Mouse (Mus musculus): ENCODE measurements around the gene Lmbr1l.
A peak's percentile ranks its signal among the peaks of the same experiment; 100 is the strongest.

The Lmbr1l gene

DNA sequence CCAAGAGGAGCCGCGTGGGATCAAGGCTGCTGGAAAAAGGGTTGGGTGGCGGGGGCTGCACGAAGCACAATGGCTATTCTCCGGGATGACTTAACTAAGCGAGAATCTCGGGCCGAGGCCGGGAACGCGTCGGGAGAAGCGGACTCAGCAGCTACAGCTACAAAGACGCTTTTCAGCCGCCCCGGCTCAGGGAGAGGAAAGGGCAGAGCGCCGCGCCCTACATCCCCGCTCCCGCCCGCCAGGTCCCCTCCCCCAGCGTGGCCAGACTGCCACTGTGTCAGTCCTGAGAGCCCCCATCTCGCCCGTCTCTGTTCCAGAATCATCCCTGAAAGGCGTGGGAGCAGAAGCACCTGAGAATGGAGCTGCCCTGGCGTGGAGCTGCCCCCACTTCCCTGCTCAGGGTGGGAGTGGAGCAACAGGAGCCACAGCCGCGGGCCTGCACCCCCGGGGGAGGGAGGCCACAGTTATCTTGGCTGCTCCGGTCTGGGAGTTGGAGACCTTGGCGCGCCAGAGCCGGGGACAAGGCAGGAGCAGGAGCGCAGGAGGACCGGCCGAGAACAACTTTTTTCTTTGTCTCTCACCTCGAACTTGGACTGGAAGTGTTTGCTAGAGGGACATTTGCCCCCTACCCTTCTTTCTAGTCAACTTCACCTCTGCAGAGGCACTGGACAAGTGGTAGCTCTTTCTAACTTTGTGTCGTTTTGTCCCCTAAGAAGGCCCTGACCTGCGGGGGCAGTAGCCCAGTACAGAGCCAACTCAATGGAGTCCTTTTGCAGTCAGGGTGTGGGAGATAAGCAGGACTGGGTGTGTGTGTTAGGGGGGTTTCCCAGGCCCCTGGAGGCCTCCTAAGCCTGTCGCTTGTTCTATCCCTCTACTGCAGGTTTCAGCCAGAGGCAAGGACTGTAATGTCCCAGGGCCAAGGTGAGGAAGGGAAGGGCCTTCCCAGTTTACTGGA, 22.1 kb downstream of the Lmbr1l start:
- no peak for ATAC-seq (ENCODE audit: low TSS enrichment)

DNA sequence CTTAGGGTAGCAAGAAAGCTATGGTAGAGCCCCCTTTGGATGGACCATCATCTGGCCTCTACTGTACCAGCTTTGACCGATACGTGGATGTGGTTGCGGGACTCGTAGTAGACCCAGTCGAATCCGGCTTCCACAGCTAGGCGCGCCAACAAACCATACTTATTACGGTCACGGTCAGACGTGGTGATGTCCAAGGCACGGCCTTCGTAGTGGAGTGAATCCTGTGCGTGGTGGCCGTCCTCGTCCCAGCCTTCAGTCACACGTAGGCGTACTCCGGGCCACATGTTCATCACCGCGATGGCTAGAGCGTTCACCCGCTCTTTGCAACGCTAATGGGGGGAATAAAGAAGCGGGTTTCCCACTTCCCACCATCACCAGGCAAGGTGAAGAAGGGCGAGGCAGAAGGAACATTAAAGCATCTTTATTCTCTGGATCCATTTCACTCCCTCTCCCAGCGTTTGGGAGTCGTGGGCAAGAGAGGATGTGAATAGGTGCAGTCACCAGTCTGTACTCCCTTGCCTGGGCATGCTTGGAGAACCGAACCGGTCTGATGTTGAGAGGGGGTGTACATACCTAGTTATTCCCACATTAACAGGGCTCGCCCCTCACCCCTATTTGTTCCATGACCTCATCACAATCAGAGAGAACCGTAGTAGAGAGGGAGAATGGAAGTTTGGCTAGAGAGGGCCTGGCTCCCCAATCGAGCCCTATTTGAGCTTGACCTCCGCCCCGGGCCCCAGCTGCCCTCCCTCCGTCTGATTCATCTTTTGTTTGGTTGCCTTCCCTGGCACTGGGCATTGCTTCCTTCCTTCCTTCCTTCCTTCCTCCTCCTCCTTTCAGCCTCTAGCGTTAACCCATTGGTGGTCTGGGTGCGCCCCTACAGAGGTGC, 23.0 kb downstream of the Lmbr1l start:
- no peak for ATAC-seq (ENCODE audit: low TSS enrichment)

DNA sequence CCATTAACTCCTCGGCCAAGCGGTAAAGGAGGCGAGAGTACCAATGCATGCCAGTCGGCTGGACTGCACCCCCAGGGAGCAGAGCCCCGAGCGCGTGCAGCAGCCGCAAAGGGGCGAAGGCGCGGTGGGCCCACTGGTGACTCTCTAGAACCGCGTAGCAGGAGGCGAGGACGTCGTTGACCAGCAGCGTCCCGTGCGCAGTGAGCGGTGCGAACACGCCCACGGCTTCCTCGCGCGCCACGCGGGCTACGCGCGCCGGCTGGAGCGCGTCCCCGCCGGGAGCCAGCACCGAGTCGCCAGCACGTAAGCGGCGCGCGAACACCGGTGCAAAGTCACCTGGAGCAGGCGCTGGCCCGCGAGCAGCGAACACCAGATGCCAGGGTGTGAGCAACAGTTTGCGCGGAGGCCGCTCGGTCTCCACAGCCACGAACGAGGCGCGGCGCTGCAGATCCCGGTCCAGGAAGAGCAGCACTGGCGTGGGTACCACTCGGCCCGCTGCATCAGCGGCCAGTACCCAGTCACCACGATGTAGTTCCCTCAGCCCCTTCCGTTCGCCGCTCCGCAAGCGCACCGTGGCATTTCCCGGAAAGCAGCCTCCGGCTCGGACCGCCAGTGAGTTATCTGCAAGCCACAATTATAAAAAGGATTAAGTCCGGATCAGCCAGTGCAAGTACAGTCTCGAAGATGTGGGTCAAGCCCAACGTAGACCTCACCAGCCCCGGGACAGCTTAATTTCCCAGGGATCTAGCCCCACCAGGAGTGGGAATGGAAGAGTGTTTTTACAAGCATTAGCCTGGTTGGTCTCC, 23.9 kb downstream of the Lmbr1l start, which contains the start of gene Rhebl1:
Gene Rhebl1, minus strand, starts transcription at position 601 of the 806 bp plus-strand sequence.
- ATAC-seq (ENCODE audit: low TSS enrichment), result peak; percentile 29; the same call in 1 of the 2 replicates

DNA sequence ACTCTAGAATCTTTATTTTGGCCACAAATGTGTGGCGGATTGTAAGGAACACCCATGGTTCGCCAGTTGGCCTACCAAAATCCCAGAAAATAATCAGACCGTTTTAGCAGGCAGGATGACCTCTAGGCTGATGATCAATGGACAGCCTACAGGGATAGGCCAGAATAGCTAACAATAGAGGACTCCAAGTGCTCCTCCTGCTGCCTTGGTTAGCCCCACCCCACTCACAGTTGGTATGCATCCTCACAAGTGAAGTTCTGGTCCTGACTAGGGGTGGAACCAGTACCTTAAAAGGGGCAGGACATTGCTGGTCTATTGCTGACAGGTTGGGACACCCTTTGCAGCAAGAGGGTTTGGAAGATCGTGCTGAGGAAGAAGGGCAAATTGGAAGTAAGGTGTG, 25.0 kb downstream of the Lmbr1l start:
- ATAC-seq (ENCODE audit: low TSS enrichment), result no peak

DNA sequence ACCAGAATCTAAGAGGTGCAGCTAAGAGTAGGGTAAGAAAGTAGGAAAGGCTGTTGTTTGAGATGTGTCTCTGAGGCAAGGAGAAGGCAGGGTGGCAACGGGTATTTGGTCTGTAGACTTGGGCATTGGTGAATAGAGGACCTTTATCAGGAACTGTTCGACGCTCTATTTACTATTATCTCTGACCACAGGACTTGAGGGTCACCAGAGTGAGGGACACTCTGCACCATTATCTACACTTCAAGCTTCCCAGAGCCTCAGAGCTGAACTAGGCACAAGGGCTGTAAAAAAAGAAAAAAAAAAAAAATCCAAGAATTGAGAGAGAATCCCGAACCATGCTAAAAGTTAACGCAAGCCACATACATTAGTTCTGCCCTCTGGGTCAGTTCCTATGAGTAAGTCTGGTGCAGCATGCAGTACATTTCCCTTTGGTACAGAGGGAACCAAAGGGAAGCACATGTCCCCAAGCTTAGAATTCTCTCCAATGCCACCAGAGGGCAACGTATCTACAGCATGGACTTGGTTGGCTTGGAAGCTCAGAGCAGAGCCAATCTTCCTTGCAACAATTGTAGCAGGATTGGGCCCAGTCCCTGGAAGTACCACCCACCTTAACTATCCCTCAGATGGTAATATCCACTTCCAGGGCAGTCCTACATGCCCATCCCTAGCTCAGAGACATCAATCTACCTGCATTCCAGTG, 26.0 kb downstream of the Lmbr1l start:
- ATAC-seq (ENCODE audit: low TSS enrichment), result peak; percentile 95

DNA sequence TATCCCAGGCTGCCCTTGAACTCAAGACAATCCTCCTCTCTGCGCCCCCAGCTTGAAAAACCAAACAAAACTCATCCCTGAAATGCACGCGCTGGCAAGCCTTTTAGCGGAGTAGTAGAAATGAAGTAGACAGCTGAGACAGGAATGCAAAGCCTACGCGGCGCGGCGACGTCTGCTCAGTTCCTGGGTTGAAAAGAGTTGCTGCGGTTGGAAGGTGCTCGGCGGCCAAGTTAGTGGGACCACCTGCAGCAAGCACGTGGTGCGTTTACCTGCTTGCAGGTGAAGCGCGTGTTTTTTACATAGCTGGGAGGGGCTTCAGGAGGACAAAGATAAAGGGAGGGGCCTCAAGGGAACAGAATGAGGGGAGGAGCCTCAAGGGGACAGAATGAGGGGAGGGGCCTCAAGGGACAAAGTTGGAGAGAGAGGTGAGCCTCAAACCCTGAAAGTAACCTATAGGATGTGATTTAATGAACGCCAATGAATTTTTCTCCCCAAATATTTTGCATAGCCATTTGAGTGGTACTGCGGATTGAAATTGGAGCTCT, 26.8 kb downstream of the Lmbr1l start:
- ATAC-seq (ENCODE audit: low TSS enrichment), result no peak

DNA sequence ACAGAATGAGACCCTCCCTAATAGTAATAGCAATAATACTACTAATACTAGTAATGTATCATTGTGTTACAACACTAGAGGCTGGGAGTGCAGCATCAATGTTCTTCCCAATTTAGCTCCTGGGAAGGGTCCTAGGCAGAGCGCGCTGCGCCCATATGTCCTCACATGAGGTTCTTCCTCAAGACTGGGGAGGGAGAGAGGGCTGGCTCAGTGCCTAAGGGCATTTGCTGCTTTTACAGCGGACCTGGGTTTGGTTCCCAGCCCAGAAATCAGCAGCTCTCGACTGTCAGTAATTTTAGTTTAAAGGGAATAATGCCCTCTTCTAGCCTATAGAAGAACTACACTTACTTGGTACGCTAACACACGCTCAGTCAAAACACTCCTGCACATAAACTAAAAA, 30.5 kb downstream of the Lmbr1l start:
- no peak for ATAC-seq (ENCODE audit: low TSS enrichment)

DNA sequence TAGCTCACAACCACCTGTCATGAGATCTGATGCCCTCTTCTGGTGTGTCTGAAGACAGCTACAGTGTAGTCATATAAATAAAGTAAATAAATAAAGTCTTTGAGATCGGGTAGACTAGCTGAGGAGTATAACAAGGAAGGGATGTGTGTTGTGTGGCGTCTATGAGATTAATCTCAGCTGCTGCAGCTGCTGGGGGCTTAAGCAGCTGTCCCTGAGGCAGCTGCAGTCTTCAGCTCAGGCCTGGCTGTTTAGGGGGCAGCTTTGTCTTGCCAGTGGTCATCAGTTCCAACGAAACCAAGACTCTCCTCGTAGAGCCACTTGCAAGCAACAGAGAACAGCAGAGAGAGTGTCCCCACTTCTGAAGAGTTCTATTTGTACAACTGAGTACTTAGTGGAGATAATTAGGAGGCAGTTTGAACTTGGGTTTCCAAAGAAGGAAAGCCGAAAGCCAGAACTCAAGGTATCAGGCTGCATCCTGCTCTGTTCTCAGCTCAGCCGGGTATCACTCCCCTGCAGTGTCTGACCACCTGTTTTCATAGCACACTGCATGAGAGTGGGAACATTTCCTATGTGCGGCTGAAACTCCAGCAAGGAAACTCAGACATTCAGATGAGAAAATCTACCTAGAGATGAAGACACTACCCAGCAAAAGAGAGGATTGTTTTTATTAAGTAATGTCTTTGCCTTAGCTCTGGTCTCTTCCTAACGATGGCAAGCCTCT, 31.2 kb downstream of the Lmbr1l start:
- no peak for ATAC-seq (ENCODE audit: low TSS enrichment)

DNA sequence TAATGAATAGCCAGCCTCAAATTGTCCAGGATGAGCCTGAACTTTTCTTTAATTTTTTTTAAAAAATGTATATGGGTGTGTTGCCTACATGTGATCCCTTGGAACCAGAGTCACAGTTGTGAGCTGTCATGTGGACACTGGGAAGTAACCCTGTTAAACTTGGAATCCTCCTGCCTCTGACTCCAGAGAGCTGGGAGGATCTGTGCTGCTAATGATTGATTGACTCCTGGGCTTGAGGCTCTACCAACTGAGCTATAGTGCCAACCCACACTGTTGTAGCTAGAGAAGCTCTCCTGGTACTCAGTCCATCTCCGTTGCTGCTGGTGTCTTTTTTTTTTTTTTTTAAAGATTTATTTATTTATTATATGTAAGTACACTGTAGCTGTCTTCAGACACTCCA, 33.9 kb downstream of the Lmbr1l start:
- ATAC-seq (ENCODE audit: low TSS enrichment), result no peak

DNA sequence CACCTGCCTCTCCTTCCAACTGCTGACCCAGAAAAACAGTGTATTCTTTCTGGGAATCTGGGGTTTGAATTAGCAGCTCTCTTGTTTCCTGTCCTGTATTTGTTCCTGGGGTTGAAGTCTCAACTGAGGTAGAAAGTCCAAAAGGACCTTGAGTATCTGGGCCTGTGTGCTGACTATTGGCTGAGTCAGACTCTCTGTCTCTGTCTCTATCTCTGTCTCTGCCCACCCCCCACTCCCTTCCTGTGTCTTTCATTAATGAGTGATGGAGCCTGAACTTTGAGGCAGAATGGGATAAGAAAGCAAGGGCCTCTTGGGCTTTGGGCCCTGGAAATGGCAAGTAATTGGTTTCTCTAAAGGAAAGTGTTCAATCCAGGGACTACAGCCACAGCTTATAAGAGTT, 34.4 kb downstream of the Lmbr1l start:
- no peak for ATAC-seq (ENCODE audit: low TSS enrichment)

DNA sequence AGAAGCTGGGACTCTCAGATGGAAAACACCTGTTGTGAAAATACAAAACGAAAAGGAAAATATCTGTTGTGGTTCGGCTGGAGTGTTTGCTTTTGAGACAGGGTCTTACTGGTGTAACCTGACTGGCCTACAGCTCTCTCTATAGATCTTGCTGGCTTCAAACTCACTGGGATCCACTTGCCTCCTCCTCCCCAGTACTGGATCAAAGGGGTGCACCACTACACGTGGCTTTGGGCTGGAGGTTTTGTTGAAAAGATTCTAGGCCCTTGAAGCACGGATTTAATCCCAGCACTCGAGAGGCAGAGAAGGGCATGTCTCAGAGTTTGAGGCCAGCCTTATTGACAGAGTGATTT, 36.4 kb downstream of the Lmbr1l start:
- peak; percentile 13; the same call in 1 of the 2 replicates for ATAC-seq (ENCODE audit: low TSS enrichment)

DNA sequence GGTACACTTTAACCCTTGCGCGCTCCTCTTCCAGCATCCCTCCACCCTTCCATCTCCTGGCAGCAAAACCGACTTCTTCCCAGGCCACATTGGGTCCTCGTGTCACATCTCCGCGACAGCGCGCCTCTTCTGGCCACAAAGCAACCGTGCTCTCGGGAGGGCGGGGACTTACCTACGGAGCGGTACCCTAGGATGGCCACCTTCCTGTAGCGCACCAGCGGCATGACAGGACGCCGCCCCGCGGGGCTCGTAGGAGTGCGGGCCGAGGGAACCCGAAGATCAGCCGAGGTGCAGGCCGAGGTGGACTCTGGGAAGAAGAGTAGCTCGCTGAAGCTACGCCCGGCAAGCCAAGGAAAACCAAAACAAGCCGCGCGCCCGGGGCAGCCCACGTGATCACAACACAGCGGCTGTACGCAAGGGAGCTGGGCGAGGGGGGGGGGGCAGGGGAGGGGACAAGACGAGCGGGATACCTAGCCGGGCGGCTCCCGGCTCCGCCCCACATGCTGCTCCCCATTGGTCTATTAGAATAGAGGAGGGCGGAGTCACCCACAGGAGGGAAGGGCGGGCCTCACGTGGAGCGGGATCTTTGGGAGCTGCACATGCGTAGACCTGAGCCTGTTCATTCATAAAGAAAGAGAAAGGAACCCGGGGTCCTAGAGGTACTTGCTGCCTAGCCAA, 36.9 kb downstream of the Lmbr1l start:
- peak; percentile 96 for ATAC-seq (ENCODE audit: low TSS enrichment)

DNA sequence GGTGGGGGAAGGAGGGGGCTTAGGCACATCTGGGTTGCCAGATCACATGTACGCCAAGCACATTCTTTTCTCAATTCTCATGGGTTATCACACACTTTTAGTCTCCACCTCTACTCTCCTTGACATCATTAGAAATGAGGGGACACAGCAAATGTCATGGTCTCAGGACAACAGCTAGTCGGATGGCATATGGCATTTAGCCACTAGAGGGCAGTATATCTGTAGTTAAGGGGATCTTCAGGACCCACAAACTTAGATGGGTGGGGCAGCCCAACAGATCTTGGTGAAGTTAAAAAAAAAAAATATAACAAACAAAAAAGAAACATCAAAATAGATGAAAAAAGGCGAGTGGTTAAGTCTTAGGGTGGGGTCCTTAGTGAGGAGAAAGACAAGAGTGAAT, 40.7 kb downstream of the Lmbr1l start:
- ATAC-seq (ENCODE audit: low TSS enrichment), result no peak

DNA sequence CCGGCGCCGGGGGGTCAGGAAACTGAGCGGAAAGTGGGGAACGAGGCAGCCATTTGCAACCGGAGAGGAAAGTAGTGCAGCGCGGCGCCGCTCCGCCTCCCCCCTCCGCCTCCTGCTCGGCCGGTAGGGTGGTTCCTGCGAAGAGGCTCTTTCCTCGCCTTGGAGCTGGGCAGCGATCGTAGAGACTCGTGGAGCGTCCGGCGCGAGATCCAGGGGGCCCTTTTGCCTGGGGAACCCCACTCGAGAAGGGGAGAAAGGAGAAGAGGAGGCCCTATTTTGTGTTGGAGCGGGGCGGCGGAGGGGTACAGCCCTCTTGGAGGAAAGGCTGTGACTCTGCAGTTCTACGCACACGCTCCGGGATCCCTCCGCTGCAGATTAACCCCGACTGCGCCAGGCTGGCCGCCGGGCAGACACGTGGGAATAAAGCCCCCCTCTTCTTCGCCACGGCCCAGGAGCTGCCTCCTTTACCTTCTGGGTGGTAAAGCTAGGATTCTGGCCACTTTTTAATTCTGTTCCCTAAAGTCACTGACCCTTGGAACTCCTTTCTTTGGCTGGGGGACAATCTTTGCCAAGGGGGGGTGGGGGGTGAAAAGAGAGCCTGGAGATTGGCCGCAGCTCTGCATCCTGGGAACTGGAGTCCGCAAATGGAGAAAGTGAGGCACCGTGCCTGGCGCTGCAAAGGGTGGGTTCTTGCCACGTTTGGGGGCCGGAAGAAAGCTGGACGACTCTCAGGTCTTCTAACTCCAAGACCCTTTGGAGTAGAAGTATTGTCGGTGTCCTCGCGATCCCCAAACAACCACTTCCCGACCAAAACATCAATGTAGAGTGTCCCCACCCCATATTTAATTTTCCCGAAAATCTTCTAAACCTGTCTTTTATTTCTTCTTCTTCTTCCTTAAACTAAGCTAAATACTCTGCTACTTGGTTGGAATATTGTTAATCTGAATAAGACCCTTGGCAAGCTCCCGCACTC, 45.8 kb downstream of the Lmbr1l start:
- peak; percentile 69 for ATAC-seq (ENCODE audit: low TSS enrichment)

DNA sequence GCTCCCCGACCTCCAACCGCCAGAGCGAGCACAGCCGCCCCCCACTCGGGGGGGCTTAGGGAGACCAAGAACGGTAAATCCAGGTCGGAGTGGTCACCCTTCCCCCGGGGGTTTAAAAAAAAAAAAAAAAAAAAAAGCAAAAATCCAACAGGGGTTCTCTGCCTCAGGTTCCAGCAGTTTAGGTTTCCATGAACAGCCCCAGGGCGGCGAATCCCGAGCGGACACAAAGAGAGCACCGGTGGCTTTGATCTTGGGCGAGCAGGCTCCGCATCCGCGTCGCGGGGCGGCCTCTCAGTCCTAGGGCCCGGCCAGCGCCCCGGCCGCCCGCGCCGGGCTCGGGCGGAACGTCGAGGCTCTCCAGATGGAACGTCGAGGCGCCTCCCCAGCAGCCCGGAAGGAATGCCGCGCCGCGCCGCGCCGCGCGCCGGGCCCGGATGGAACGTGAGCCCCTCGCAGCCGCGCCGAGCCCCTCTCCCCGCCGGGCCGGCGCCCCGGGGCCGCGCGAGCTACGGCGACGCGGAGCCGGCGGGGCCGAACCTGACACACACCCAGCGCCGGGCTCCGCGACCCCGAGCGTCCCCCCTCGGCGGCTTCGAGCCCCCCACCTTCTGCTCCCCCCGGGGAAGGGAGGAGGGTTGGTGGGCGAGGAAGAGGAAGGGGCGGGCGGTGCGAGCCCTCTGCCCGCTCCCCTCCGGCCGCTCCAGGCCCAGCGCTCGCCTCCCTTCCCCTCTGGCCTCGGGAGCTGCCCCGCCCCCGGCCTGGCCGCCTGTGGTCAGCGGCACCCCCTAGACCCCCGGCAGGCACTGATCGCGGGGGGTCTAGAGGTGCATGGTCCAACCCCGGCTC, 46.7 kb downstream of the Lmbr1l start, which contains the start of gene Kmt2d:
Gene Kmt2d, minus strand, starts transcription at position 135 of the 846 bp plus-strand sequence.
- ATAC-seq (ENCODE audit: low TSS enrichment), result 0 out of 2 replicates have a peak, but pooled peaks have one; percentile 9

DNA sequence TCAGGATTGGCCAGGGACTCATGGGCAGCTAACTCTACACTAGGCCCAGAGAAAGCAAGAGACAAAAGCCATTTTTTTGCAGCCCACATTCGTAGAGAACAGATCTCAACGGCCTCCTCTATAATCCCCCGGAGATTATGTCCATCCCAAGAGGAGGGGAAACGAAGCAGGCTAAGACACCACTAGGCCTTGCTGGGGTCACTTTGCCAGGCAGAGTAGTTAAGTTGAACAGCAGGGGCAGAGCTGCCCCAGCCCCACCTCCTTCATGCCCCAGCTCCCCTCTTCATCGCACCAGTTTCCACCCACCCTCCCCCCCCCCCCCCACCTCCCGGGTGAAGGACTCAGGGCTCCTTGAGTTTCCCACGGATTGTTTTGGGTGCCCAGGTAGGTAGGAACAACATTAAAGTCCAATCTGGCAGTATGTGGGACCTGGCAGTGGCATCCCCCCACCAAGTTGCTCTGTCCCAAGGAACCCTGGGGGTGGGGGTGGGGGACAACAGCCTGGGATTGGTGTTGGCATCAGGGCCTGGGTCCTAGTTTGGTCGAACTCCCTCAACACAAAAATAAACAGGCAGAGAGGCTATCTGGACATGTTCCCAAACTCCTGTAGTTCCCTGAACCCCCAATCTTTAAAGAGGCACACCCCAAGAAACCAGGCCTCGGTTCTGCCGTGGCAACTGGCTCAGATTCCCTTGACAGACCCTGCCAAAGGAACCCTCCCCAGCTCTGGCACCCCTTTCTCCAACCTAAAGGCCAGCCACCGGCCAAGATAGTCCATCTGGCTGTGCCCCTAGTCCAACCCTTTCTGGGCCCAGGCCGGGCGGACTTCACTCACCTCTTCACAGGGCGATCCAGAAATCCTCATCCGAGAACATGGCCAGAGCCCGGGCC, 47.6 kb downstream of the Lmbr1l start:
- no peak for ATAC-seq (ENCODE audit: low TSS enrichment)

Data from frontal cortex, adult (tissue).